Mouse (Mus musculus) ES-CJ7 (cell line): ENCODE data around the gene Vmn1r135.
"Not testable (repeated sequence)": the region's sequence is repeated elsewhere in the genome, so short reads cannot be mapped to it uniquely, and the experiment has no call there.

Experiments used
- DNase-seq: peaks from one replicate; pipeline ENCODE4 v3.0.0; 2011; ENCODE audit warnings: low read depth, low spot score

Vmn1r135 gene

DNA sequence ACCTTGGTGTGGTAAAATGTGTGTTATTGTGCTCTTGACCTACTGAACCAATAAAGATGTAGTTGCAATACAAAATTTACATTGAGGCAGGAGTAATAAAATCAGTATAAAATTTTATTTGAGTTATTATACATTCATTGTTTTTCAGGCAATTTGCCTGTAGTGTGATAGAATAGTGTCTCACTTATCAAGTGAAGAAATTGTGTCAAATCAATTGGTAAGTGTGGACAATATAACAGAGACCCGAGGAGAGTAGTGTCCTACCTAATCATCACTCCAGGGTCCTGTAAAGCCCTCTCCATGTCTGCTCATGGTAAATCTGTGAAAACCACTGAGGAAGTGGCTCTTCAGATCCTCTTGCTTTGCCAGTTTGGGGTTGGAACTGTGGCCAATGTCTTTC, at the start of gene Vmn1r135:
Gene Vmn1r135, plus strand, starts transcription at position 301 of the 400 bp plus-strand sequence.
- DNase-seq: not testable (repeated sequence)

DNA sequence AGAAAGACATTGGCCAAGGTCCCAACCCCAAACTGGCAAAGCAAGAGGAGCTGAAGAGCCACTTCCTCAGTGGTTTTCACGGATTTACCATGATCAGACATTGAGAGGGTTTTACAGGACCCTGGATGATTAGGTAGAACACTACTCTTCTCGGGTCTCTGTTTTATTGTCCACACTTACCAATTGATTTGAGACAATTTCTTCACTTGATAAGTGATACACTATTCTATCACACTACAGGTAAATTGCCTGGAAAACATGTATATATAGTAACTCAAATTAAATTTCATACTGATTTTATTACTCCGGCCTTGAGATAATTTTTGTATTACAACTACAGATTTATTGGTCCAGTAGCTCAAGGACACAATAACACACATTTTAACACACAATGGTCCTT, 35.5 kb upstream of the Vmn1r135 start, which contains the start of gene Gm4177:
Gene Gm4177, minus strand, starts transcription at position 101 of the 400 bp plus-strand sequence.
- not testable (repeated sequence) for DNase-seq

- DNase-seq: not testable (repeated sequence)
Observed at GRCm38 (mm10) chr7:21844167-21844566, 12.0 kb downstream of the Vmn1r135 start, which contains the start of gene Gm5725. Gene Gm5725, minus strand, starts transcription at chr7:21844267.
